Mouse (Mus musculus): ENCODE data around the gene Stk11ip. TPM values are rescaled to one million over a fixed set of nuclear protein-coding genes. Genes with fewer than 3 reads are reported as not detected.

Gene Stk11ip
- total RNA-seq, 2 experiments from 2014 or later: 30.6 to 32.7 TPM

DNA sequence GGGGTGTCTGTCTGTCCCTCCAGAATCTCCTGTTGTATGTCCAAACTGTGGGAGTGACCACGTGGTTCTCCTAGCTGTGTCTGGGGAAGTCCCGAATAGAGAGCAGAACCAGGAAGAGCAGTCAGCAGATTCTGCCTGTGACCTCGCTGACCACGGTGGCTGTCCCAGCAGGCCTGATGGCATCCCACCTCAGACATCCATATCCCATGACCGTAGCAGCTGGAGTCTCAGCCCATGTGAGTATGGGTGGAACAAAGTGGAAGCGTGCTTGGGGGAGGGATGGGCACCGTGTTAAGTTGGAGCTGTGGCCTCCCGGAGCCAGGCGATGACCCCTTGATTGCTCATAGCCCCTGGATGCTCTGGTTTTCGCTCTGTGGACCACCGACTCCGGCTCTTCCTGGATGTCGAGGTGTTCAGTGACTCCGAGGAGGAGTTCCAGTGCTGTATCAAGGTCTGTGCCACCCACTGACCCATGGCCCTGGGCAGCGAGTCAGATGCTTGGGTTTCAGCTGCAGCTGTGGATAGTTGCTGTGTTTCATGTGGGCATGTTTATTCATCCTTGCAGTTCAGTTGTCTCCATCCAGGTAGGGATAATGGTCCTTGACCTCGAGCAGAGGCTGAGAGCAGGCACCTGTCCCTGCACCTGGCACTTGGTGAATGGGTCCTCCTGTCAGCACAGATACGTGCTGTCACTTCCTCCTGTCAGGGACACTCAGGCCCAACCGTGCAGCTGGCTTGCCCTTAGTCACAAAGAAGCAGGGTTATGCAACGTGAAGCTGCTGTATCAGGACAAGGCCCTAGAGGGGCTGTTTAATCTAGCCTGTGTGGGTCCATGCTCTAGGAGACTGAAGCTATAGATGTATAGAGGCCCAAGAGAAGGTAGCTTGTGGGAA lies 11.2 kb downstream of the Stk11ip start:
- no peak for DNase-seq (ENCODE audit: low spot score in 2 of 2)
- intact Hi-C loops (cut with DNase I): no loop called here

DNA sequence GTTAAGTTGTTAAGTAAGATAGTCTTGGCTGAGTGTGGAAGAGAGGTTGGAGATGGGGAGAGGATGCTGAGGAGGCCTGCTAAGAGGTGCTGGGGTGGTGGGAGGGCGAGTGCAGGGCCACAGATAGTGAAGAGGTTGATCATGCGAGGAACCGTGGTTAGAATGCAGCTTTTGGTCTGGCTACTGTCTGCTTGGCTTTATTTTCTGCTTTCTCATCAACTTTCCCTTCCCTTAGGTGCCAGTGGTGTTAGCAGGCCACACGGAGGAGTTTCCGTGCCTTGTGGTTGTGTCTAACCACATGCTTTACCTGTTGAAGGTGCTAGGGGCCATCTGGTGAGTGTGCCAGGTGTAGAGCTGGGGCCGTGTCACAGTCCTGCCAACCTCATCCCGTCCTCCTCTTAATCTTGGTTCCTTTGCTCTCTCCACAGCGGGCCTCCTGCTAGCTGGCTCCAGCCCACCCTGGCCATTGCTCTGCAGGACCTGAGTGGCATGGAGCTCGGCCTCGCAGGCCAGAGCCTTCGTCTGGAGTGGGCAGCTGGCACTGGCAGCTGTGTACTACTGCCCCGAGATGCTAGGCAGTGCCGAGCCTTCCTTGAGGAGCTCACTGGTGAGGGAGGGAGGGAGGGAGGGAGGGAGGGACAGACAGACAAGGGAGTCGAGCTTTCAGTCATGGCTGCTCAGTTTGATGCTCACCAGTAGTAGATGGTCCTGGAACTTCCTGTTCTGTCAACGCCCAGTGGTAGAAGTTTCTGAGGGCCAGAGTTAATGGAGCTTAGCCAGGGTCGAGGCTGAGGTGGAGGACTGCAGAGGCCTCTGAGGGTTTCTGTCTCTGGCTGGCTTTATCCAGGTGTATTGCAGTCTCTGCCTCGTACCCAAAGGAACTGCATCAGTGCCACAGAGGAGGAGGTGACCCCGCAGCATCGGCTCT lies 12.3 kb downstream of the Stk11ip start:
- DNase-seq (ENCODE audit: low spot score in 2 of 2): no peak
- intact Hi-C loops (cut with DNase I): no loop called here

DNA sequence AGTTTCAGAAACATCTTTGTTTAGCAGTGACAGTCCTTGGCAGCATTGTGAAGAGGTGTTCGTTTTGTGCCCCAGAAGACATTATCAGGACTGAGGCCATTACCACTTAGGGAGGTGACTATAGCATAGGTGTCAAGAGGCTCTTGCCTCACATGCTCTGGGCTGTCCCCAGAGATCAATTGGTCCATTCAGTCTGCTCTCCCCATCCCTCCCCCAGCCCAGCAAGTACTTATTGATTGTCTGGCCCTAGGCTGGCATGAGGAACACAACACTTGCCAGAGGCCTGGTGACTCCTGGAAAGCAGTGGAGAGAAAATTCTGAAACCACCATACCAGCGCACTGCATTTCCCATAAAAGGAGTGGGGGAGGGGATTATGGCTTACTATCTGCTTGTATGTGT lies 16.3 kb downstream of the Stk11ip start:
- DNase-seq (ENCODE audit: low spot score in 2 of 2): no peak
- intact Hi-C loops (cut with DNase I): no loop called here

DNA sequence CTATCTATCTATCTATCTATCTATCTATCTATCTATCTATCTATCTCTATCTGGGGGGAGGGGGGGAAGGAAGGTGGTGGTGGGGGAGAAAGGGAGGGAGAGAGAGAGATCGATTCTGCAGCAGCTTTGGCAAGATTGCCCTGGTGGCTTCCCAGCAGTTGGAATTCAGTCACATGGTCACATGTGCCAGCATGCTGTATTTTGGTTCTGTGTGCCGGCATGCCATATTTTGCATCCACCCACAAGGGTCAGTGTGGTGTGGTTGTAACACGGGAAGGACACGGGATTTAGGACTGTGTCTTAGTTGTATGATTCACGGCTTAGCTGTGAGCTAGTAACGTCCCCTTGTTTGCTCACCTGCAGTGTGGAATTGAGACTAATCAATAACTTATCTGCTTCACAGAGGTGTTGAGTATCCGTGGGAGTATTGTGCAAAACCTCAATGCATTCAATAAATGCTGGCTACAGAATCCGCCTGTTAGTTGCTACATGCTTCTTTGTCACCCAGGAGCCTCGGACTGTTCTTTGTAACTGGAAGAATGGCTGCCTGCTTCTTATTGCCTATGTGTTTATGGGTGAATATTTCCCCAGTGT lies 17.4 kb downstream of the Stk11ip start:
- intact Hi-C loops (cut with DNase I): no loop called here
- no peak for DNase-seq (ENCODE audit: low spot score in 2 of 2)

DNA sequence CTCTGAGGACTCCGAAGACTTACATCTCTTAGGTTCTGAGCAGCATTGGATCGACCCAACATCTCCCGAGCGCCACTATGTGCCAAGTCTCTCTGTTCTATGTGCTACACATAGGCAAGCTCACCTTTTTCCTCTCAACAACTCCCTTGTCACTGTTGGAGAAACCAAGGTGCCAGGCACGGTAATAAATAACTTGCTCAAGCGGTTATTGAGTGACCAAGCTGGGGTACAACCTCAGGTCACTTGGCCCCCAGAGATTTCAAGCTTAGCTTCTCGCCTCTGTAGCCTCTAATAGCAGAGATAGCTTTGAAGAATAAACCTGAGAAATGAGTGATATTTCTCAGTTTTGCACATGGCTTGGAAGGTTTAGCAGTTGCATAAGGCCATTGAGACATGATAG lies 20.2 kb downstream of the Stk11ip start:
- intact Hi-C loops (cut with DNase I): no loop called here
- DNase-seq (ENCODE audit: low spot score in 2 of 2): no peak

DNA sequence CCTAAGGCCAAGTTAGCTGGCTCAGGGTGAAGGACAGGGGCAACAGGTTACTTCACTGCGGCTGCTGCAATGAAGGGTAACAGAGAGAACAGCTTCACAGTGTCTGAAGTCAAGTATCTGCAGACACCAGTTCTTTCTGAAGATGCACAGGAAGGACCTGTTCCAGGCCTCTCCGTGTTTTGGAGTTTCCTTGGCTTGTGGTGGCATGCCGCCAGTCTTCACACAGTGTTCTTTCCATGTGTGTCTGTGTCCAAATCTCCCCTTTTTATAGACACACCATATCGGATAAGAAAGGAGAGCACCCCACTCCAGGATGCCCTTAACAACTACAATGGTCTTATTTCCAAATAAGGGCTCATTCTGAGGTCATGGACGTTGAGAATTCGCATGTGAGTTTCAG lies 23.0 kb downstream of the Stk11ip start:
- no peak for DNase-seq (ENCODE audit: low spot score in 2 of 2)
- intact Hi-C loops (cut with DNase I): no loop called here

DNA sequence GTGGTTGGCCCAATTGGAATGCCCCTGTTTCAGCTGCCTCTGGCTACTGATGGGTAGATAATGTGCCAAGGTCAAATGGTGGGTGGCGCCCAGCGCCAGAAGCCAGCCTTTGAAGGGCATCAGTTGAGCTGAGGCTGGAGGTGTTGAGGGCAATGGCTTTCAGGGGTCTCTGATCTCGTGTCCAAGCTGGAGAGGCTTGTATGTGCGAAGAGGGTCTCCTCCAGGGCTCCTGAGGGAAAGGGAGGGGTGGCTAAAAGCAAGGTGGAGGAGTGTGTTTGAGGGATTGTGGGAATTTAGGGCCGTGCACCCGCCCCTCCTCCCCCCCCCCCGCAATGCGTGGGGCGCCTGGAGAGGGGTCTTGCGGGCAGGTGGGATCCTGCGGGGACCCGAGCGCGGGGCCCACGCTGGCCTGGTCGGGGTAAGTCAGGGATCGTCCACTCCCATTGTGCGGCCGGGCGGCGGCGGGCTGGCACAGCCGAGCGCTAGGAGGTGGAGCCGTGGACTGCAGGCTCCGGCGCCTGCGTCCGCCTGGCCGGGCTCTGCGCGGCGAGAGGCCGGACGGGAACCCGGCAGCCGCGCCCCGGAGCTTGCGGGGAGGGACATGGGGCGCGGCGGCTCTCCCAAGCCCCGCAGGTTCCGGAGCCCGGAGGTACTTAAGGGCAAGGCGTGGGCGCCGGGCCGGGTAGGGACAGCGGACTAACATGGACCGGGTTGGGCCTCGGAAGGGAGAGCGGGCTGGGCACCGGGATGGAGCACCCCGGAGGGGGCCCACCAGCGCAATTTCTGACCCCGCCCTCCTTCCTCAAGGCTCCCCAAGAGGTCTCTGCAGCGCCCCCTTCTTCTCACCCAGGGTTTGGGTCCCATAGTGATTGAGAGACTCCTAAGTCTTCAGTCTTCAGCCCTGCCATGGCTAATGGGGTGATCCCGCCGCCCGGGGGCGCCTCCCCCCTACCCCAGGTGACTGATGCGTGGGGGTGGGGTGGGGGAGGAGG lies 24.9 kb downstream of the Stk11ip start, which contains the start of gene Slc4a3:
Gene Slc4a3, plus strand, starts transcription at position 302 of the 992 bp plus-strand sequence.
- peak; percentile 60 for DNase-seq (ENCODE audit: low spot score in 2 of 2)
- intact Hi-C loops (cut with DNase I): no loop called here

DNA sequence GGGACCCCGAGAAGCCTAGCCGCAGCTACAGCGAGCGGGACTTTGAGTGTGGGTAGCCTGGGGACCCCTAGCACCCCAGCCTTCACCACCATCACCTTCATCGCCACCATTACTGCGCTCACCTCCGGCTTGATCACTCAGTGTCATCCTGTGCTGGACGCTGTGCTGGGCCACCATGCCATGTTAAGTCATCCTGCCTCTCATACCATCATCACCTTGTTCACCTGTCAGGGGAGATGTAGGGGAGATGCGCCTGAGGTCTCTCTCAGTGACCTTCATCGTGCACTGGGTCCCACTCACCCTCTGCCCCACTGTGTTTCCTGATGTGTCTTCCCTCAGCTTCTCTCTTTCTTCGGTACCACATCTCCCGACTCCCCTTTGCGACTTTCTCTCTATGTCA lies 26.0 kb downstream of the Stk11ip start:
- no peak for DNase-seq (ENCODE audit: low spot score in 2 of 2)
- intact Hi-C loops (cut with DNase I): no loop called here

DNA sequence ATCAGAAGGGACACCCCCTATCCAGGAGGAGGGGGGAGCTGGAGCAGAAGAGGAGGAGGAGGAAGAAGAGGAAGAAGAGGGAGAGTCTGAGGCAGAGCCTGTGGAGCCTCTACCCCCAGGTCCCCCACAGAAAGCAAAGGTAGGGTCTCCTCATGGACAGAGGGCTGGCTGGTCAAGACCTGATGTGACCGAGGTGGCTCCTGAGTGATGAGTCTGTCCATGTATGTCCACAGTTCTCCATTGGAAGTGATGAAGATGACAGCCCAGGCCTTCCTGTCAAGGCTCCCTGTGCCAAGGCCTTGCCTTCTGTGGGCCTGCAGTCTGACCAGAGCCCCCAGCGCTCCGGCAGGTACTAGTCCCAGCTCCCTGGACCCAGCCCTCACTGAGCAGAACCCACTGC lies 26.8 kb downstream of the Stk11ip start:
- no peak for DNase-seq (ENCODE audit: low spot score in 2 of 2)
- intact Hi-C loops (cut with DNase I): no loop called here

DNA sequence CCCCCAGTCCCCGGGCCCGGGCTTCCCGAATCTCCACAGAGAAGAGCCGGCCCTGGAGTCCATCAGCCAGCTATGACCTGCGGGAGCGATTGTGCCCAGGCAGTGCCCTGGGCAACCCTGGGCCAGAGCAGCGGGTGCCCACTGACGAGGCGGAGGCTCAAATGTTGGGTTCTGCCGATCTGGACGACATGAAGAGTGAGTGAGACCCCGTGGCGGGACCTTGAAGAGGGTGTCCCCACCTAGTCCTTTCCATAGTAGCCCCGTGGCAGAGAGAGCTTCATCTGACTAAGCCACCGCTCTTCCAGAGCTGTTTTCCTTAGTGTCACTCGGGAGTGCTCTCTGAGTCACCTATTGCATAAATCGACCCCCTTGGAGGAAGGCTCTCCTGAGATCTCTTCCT lies 27.5 kb downstream of the Stk11ip start:
- DNase-seq (ENCODE audit: low spot score in 2 of 2): no peak
- intact Hi-C loops (cut with DNase I): no loop called here

DNA sequence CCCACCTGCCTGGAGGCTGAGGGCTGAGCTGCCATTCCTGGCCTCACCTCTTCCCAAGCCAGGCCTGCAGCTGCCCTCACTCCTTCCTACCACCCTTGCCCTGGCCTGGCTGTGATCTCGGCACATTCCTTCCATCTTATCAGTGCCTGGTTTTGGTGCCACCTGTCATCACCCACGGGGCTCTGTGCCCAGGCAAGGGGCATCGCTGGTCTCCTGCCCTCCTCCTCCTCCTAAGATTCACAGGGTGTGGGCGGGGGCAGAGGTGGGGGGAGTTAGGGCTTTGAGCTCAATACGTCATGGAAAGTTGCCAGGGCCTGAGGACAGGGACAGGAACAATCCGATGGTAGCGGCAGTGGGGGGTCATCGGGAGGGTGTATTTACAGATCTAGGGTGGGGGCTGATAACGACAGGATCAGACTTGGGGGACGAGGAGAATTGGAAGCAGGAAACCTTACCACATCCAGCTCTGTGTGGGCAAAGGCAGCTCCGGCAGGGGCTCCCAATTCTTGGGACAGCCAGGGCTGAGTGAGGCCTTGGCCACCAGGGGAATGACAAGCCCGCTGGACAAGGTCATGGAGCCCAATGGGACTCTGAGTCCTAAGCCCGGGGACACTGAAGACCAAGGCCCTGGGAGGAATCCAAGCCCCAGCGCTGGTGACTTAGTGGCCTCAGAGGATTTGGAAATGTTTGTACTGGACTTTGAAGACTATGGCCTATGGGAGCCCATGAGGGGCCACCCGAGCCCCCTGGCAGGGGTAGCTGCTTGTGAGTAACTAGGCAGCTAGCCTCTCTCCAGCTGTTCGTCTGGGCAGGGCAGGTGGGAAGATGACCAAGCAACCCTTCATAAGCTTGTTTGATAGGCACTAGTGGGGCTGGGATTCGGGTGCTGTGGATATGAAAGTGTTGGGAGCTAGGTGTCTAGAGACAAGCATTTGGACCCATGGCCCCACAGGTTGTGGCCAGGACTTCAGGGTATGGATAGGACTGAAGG lies 28.3 kb downstream of the Stk11ip start:
- intact Hi-C loops (cut with DNase I): no loop called here
- DNase-seq (ENCODE audit: low spot score in 2 of 2): no peak

DNA sequence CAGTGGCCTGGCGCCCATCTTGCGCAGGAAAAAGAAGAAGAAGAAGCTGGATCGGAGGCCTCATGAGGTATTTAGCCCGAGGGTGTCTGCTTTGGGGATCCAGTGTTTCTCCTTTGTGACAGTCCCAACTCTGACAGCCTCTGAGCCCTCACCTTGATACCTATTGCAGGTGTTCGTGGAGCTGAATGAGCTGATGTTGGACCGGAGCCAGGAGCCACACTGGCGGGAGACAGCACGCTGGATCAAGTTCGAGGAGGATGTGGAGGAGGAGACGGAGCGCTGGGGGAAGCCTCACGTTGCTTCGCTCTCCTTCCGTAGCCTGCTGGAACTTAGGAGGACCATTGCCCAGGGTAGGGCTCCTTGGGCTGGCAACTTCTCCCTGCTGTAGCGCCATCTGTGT lies 29.3 kb downstream of the Stk11ip start:
- DNase-seq (ENCODE audit: low spot score in 2 of 2): no peak
- intact Hi-C loops (cut with DNase I): no loop called here

DNA sequence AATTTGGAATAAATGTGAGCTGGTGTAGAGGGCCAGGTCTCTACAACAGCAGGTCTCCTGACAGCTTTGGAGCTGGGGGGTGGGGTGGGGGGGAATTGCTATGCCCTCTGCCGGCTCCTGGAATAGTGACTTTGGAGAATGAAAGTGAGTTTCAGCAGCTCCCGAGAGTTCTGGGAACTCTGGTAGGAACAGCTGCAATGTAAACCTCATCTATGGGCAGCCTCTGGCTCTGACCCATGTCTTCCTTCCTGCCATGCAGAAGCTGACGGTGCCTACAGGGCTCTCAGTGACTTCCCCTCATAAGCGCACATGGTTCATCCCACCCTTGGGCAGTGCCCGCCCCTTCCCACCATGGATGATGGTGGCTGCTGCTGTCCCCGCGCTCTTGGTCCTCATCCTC lies 34.4 kb downstream of the Stk11ip start:
- intact Hi-C loops (cut with DNase I): no loop called here

DNA sequence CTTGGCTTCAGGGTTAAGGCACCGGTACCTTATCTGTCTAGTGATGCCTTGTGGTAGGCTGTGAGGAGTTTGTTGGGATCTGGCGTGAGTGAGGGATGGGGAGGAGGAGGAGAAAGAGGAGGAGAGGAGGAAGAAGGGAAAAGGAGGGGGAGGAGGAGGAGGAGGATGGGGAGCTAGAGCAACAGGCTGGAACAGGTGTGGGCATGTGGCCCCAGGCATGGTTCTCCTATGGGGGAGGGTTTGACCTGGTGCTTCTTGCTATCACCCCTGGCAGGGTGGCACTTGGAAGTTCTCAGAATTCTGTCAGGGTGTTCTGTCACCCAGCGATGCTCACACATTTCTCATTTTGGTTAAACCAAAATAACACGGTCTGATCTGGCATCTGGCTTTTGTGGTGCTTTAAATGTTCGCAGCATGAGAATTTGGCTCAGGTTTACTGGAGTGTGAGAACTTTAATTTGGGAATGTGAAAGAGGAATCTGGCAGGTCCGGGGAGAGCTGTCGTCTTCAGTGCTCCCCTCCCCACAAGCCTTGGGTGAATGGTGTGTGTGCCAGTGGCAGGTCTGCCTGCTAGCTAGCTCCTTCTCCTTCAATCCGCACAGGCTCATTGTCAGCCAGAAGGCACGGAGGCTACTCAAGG lies 34.9 kb downstream of the Stk11ip start:
- intact Hi-C loops (cut with DNase I): no loop called here
- peak in 1 of 2 experiments; percentile 80 for DNase-seq (ENCODE audit: low spot score in 2 of 2)

More for the DNA sequence above, 34.4 kb downstream of the Stk11ip start:
- no peak for DNase-seq (ENCODE audit: low spot score in 2 of 2)

DNA sequence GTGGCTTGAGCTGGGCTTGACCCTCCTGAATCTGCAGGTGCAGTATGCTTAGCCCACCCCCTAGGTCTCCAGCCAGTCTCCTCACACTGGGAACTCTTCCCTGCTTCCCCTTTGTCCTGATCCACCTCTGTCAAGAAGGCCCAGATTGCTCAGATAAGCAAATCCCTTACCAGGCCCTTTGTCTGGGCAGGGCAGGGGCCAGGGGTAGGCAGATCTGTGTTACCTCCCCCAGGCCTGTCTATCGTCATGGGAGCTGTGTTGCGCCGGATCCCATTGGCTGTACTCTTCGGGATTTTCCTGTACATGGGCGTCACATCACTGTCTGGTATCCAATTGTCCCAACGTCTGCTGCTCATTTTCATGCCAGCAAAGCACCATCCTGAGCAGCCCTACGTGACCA lies 35.7 kb downstream of the Stk11ip start:
- intact Hi-C loops (cut with DNase I): no loop called here
- no peak for DNase-seq (ENCODE audit: low spot score in 2 of 2)

DNA sequence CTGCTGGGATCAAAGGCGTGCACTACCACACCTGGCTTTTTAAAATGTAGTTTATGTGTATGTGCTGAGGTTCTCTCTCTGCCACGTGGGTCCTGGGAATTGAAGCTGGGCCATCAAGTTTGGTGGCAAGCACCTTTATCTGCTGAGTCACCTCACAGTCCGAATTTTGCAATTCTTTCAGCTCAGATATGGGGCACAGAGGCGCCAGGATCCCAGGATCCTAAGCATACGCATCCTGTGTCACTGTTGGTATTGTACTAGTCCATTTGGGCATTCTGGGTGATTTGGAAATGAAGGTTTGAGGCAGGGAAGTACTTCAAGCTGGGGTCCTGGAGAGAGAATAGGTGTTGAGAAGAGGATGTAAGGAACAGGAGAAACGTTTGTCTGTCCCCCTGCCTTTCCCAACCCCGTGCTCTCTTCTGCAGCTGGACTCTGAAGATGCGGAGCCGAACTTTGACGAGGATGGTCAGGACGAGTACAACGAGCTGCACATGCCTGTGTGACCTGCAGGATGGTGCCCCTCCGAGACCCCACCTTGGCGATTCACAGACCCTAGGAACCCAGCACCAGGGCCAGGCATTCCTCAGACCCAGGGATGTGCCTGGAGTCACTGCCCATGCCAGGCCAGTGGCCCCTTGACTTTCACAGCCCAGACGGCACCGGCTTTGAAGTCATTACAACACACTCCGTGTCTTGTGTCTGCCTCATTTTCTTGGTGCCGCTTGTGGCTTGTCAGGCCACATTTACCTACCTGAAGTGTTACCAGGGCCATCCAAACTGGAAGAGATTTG lies 37.3 kb downstream of the Stk11ip start:
- intact Hi-C loops (cut with DNase I): loop anchor here (1.0 kb wide), 1 partner anchor 81 kb away; no protein-coding TSS in a partner anchor
- DNase-seq (ENCODE audit: low spot score in 2 of 2): no peak

Data from left cerebral cortex, postnatal 14 days (tissue).